Mouse (Mus musculus) G1E-ER4 (cell line): Measurements from ENCODE around the gene Parp9. TPM values are rescaled to one million over a fixed set of nuclear protein-coding genes. Genes with fewer than 3 reads are reported as not detected.

Source experiments
- GATA1 ChIP-seq: IDR thresholded peaks from one replicate; pipeline ENCODE4 v1.8.0; 2012; ENCODE audit warnings: low read length, inconsistent platforms
- polyA plus RNA-seq: library from polyadenylated mRNA; stranded (reverse); fragments of >175 nt; gene quantifications from 2 replicates; pipeline ENCODE4 v1.2.3, GENCODE M21; 2012

The Parp9 gene
- polyA plus RNA-seq, 1 experiment: 1.3 TPM

GRCm38 (mm10) chr16:35918721-35919543 is 19.3 kb upstream of the Parp9 start:
- TF ChIP-seq GATA1: no peak

GRCm38 (mm10) chr16:35921676-35922235 is 16.5 kb upstream of the Parp9 start:
- TF ChIP-seq GATA1: no peak

- no peak for TF ChIP-seq GATA1
Measured at GRCm38 (mm10) chr16:35922301-35922895, 15.9 kb upstream of the Parp9 start.

- no peak for TF ChIP-seq GATA1
Measured at GRCm38 (mm10) chr16:35923546-35924198, 14.6 kb upstream of the Parp9 start.

- TF ChIP-seq GATA1: no peak
Measured at GRCm38 (mm10) chr16:35924341-35924740, 13.9 kb upstream of the Parp9 start.

- no peak for TF ChIP-seq GATA1
Measured at GRCm38 (mm10) chr16:35932179-35933055, 5.9 kb upstream of the Parp9 start.

GRCm38 (mm10) chr16:35933181-35933580 is 5.1 kb upstream of the Parp9 start:
- TF ChIP-seq GATA1: no peak

GRCm38 (mm10) chr16:35939261-35939660 is 991 bp downstream of the Parp9 start:
- no peak for TF ChIP-seq GATA1

GRCm38 (mm10) chr16:35939690-35940089 is 1.4 kb downstream of the Parp9 start:
- no peak for TF ChIP-seq GATA1

GRCm38 (mm10) chr16:35941382-35941781 is 3.1 kb downstream of the Parp9 start:
- TF ChIP-seq GATA1: no peak

- no peak for TF ChIP-seq GATA1
Measured at GRCm38 (mm10) chr16:35949264-35949663, 11.0 kb downstream of the Parp9 start.

- no peak for TF ChIP-seq GATA1
Measured at GRCm38 (mm10) chr16:35951216-35951615, 12.9 kb downstream of the Parp9 start.

GRCm38 (mm10) chr16:35952628-35953130 is 14.4 kb downstream of the Parp9 start:
- TF ChIP-seq GATA1: no peak

GRCm38 (mm10) chr16:35966411-35967115 is 28.3 kb downstream of the Parp9 start:
- TF ChIP-seq GATA1: no peak
